ENCODE assay signal across 8 mouse cellular contexts in the genomic region with DNA sequence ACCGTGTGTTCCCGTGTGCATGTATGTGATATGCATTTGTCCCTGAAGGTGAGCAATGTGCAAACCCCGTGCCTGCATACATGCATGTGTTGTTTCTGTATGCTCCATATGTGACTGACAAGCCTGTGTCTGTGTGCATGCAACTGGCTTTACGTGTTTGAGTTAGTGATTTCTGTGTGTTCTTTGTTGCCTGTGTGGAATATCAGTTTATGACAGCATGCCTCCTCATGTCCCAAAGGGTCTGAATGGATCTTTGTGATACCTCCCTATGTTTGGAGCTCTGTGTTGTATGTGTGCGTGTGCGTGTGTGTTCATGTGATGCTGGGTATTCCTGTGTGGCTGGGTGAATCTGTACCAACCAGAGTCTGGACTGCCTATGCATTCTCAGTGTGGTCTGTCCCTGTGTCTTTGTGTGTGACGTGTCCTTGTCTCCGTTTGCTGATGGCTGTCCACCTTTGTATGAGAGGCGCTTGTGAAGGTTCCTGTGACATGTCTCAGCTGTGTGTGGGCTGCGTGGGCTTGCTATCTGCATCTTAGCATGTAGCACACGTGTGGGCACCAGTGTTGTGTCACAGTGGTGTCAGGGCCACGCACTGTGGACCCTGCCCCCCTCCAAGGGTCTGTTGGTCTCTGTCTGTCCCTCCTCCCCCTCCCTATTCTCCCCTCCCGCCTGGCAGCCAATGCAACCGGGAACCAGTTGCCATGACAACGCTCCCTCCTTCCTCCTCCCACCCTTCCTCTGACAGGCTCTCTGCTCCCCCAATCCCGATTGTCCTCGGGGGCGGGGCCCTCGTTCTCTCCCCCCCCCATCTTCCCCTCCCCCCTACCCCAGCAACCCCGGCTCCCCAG. TPM values are rescaled to one million over a fixed set of nuclear protein-coding genes. Genes with fewer than 3 reads are reported as not detected.
DNase-seq lines count a peak whose midpoint lies in the region; ATAC-seq and TF ChIP-seq lines count a peak whose summit lies in the region.

A gene (minus strand): TSS at position 146 of the 849 bp plus-strand sequence.

- no peak for TF ChIP-seq POLR2A in heart, adult 2 months (IDR thresholded peaks at IDR 0.05; ENCODE audit: insufficient read depth, low read depth, low read length)
- no peak for TF ChIP-seq POLR2A in limb, embryonic 14.5 days (IDR thresholded peaks at IDR 0.05; ENCODE audit: borderline replicate concordance, extremely low read depth, insufficient read depth, insufficient read length)

- H3K4me2 ChIP-seq in forebrain, embryonic 14.5 days (ENCODE audit: low read length), result peak within 1 kb of the TSS; percentile 82
- peak within 1 kb of the TSS; percentile 94 for H3K4me2 ChIP-seq in kidney, embryonic 16.5 days (replicated peaks; ENCODE audit: low read depth, low read length)
- peak within 1 kb of the TSS; percentile 95 for H3K4me2 ChIP-seq in limb, embryonic 14.5 days (replicated peaks; ENCODE audit: low read depth, low read length, severe bottlenecking)

- no peaks in the 10 kb centered on the region for H3K36me3 ChIP-seq in heart, adult 2 months (ENCODE audit: control insufficient read depth, insufficient read depth, low read length)
- H3K36me3 ChIP-seq in forebrain, embryonic 14.5 days (ENCODE audit: control insufficient read depth, insufficient read depth, low read length), result peaks cover 26% of the 10 kb centered on the region
- peaks cover 1% of the 10 kb centered on the region for H3K36me3 ChIP-seq in kidney, embryonic 16.5 days (ENCODE audit: insufficient read depth, low read length)
- H3K36me3 ChIP-seq in limb, embryonic 14.5 days (ENCODE audit: control insufficient read depth, insufficient read depth, low read length), result peaks cover 18% of the 10 kb centered on the region

- H3K27me3 ChIP-seq in heart, adult 2 months (ENCODE audit: control insufficient read depth, insufficient read depth, low read length), result peaks cover 12% of the 10 kb centered on the region; the same call in 1 of the 2 replicates
- no peaks in the 10 kb centered on the region for H3K27me3 ChIP-seq in forebrain, embryonic 14.5 days (replicated peaks; ENCODE audit: control insufficient read depth, insufficient read depth, low read length)
- H3K27me3 ChIP-seq in kidney, embryonic 16.5 days (ENCODE audit: insufficient read depth, low read length), result no peaks in the 10 kb centered on the region
- no peaks in the 10 kb centered on the region for H3K27me3 ChIP-seq in limb, embryonic 14.5 days (ENCODE audit: control insufficient read depth, insufficient read depth, low read length)

- no peak for TF ChIP-seq EP300 in heart, adult 2 months (IDR thresholded peaks at IDR 0.05; ENCODE audit: insufficient read depth, low read depth, low read length)

- peak within 1 kb of the TSS; percentile 54 for H3K9ac ChIP-seq in heart, adult 2 months (ENCODE audit: low read depth, low read length)
- peak within 1 kb of the TSS; percentile 95 for H3K9ac ChIP-seq in forebrain, embryonic 14.5 days (ENCODE audit: low read length)
- H3K9ac ChIP-seq in kidney, embryonic 16.5 days (replicated peaks; ENCODE audit: low read length), result peak within 1 kb of the TSS; percentile 80
- peak within 1 kb of the TSS; percentile 66 for H3K9ac ChIP-seq in limb, embryonic 14.5 days (ENCODE audit: low read depth, low read length, severe bottlenecking)

- no peaks in the 10 kb centered on the region for H3K4me1 ChIP-seq in heart, adult 2 months (ENCODE audit: control insufficient read depth, insufficient read depth, low read length)
- 0 out of 2 replicates have a peak, but pooled peaks cover 3% of the 10 kb centered on the region for H3K4me1 ChIP-seq in forebrain, embryonic 14.5 days (ENCODE audit: control insufficient read depth, insufficient read depth, low read length)
- peaks cover 23% of the 10 kb centered on the region for H3K4me1 ChIP-seq in kidney, embryonic 16.5 days (ENCODE audit: insufficient read depth, low read length)
- peaks cover 18% of the 10 kb centered on the region for H3K4me1 ChIP-seq in limb, embryonic 14.5 days (ENCODE audit: control insufficient read depth, insufficient read depth, low read length)

- DNase-seq in heart, adult 2 months, result no peak
- DNase-seq in heart, postnatal 25 days (ENCODE audit: low spot score), result no peak
- DNase-seq in brain, embryonic 18.5 days (ENCODE audit: low read depth, low spot score), result peak; percentile 96
- DNase-seq in forebrain, embryonic 14.5 days (ENCODE audit: low spot score), result peak; percentile 99
- peak; percentile 94 for DNase-seq in limb, embryonic 14.5 days (ENCODE audit: low spot score)
- DNase-seq in right cerebral cortex, adult 18-20 months, result peak; percentile 95
- no peak for DNase-seq in spleen, adult 18-20 months

- no peaks in the 10 kb centered on the region for H3K79me2 ChIP-seq in heart, adult 2 months (replicated peaks; ENCODE audit: control insufficient read depth, insufficient read depth, low read length)

- no peak for TF ChIP-seq CTCF in heart, adult 2 months (IDR thresholded peaks at IDR 0.05)

- intact Hi-C loops in heart, adult 2 months (cut with DNase I), result no loop called here
- intact Hi-C loops in heart, postnatal 25 days (cut with DNase I), result no loop called here

- H3K4me3 ChIP-seq in heart, adult 2 months, result peak within 1 kb of the TSS; percentile 50
- H3K4me3 ChIP-seq in forebrain, embryonic 14.5 days (ENCODE audit: low read depth, low read length), result peak within 1 kb of the TSS; percentile 98
- peak within 1 kb of the TSS; percentile 70 for H3K4me3 ChIP-seq in kidney, embryonic 16.5 days (ENCODE audit: low read length)
- H3K4me3 ChIP-seq in limb, embryonic 14.5 days (replicated peaks; ENCODE audit: low read length), result peak within 1 kb of the TSS; percentile 83

- 25% methylated on average over 19 of the region's 20 CpGs for WGBS in heart, adult 2 months
- WGBS in forebrain, embryonic 14.5 days, result 20% methylated on average over 19 of the region's 20 CpGs
- 25% methylated on average over 19 of the region's 20 CpGs for WGBS in kidney, embryonic 16.5 days
- 26% methylated on average over 18 of the region's 20 CpGs for WGBS in limb, embryonic 14.5 days

- peak; percentile 67 for ATAC-seq in forebrain, embryonic 14.5 days
- ATAC-seq in kidney, embryonic 16.5 days (ENCODE audit: low FRiP score, low TSS enrichment), result peak; percentile 27; the same call in 1 of the 2 replicates
- ATAC-seq in limb, embryonic 14.5 days (ENCODE audit: low FRiP score, low read depth), result peak; percentile 69

- H3K9me3 ChIP-seq in forebrain, embryonic 14.5 days (replicated peaks; ENCODE audit: control insufficient read depth, low read length), result no peaks in the 10 kb centered on the region
- H3K9me3 ChIP-seq in kidney, embryonic 16.5 days (ENCODE audit: low read length), result no peaks in the 10 kb centered on the region
- no peaks in the 10 kb centered on the region for H3K9me3 ChIP-seq in limb, embryonic 14.5 days (ENCODE audit: control insufficient read depth, low read length)

- H3K27ac ChIP-seq in heart, adult 2 months, result no peak within 1 kb of the TSS
- peak within 1 kb of the TSS; percentile 98 for H3K27ac ChIP-seq in forebrain, embryonic 14.5 days (ENCODE audit: low read depth, low read length)
- no peak within 1 kb of the TSS for H3K27ac ChIP-seq in kidney, embryonic 16.5 days (ENCODE audit: low read length)
- peak within 1 kb of the TSS; percentile 48 for H3K27ac ChIP-seq in limb, embryonic 14.5 days (replicated peaks; ENCODE audit: low read depth, low read length)

RNA-seq across cellular contexts. Expression of the gene that starts here (rescaled TPM):
- not detected for total RNA-seq in heart, adult 2 months (2021)
- polyA plus RNA-seq in heart, adult 2 months (2012; rRNA removed), result 0.08 TPM in 1 of 2 replicates, not detected in the other
- total RNA-seq in heart, postnatal 25 days (2021), result not detected
- polyA plus RNA-seq in forebrain, embryonic 14.5 days (2014; fragmentation: Nextera tagmentation; extraction: Ambion mirVana), result 4.0 and 5.4 TPM in 2 replicates
- polyA plus RNA-seq in kidney, embryonic 16.5 days (2015; fragmentation: Nextera tagmentation; extraction: Ambion mirVana), result 1.9 and 2.5 TPM in 2 replicates
- 5.3 and 8.9 TPM in 2 replicates for polyA plus RNA-seq in limb, embryonic 14.5 days (2012; rRNA removed)
- 19.0 and 31.7 TPM in 2 replicates for polyA plus RNA-seq in limb, embryonic 14.5 days (2014; fragmentation: Nextera tagmentation; extraction: Ambion mirVana)

Comparison
In these comparisons a context has a peak if more than half of its experiments do, and no peak if none do; other contexts are left out.
1. DNase-seq: peak in brain, embryonic 18.5 days (single experiment), forebrain, embryonic 14.5 days (single experiment), limb, embryonic 14.5 days (single experiment) and right cerebral cortex, adult 18-20 months (single experiment); none in heart, adult 2 months (0 of 2), heart, postnatal 25 days (single experiment) and spleen, adult 18-20 months (0 of 2).
2. H3K27ac ChIP-seq: peak in forebrain, embryonic 14.5 days (single experiment) and limb, embryonic 14.5 days (single experiment); none in heart, adult 2 months (single experiment) and kidney, embryonic 16.5 days (single experiment).
3. Peak in every context shown above with its lines, with median percentiles within 50 percentile points of each other: H3K4me3 ChIP-seq, H3K9ac ChIP-seq, ATAC-seq and H3K4me2 ChIP-seq.